Mouse (Mus musculus) hindbrain, embryonic 13.5 days (tissue): Measurements from ENCODE around the gene Kcnk12. TPM values are rescaled to one million over a fixed set of nuclear protein-coding genes. Genes with fewer than 3 reads are reported as not detected.

Source experiments
- ATAC-seq: fragments of 200-750 bp; cut with Nextera tagmentation; 2 replicates; pipeline ENCODE4 v1.8.0; 2017; ENCODE audit warnings: moderate TSS enrichment; ENCODE audit not compliant: low FRiP score
- H3K27ac ChIP-seq: fragments of 300-500 bp; sonication (generic); 2 replicates; pipeline ENCODE4 v1.5.1; 2015; ENCODE audit warnings: inconsistent platforms, mild to moderate bottlenecking, moderate library complexity
- H3K27me3 ChIP-seq: fragments of 300-500 bp; sonication (generic); 2 replicates; pipeline ENCODE4 v1.6.1; 2015; ENCODE audit warnings: mild to moderate bottlenecking, inconsistent platforms
- H3K36me3 ChIP-seq: fragments of 300-500 bp; sonication (generic); 2 replicates; pipeline ENCODE4 v1.6.1; 2015; ENCODE audit warnings: mild to moderate bottlenecking, inconsistent platforms
- H3K4me1 ChIP-seq: fragments of 300-500 bp; sonication (generic); replicated peaks from 2 replicates; pipeline ENCODE4 v1.6.1; 2015; ENCODE audit warnings: inconsistent platforms
- H3K4me2 ChIP-seq: fragments of 300-500 bp; sonication (generic); 2 replicates; pipeline ENCODE4 v1.6.1; 2015; ENCODE audit warnings: inconsistent platforms, mild to moderate bottlenecking, moderate library complexity
- H3K4me3 ChIP-seq: fragments of 300-500 bp; sonication (generic); 2 replicates; pipeline ENCODE4 v1.5.1; 2015; ENCODE audit warnings: mild to moderate bottlenecking, inconsistent platforms
- H3K9ac ChIP-seq: fragments of 300-500 bp; sonication (generic); 2 replicates; pipeline ENCODE4 v1.6.1; 2015; ENCODE audit warnings: mild to moderate bottlenecking, inconsistent platforms
- H3K9me3 ChIP-seq: fragments of 300-500 bp; sonication (generic); 2 replicates; pipeline ENCODE4 v1.6.1; 2016; ENCODE audit warnings: inconsistent platforms
- WGBS: fragments of 180-500 bp; shearing (Covaris S2); methylation state at CpG from one replicate; pipeline ENCODE4 v1.1.7; 2015; 5-methylcytosine and 5-hydroxymethylcytosine counted together
- polyA plus RNA-seq: library from polyadenylated mRNA; unstranded; fragments of >200 nt; fragmentation: Nextera tagmentation; extraction: Ambion mirVana; gene quantifications from 2 replicates; pipeline ENCODE4 v1.2.1, GENCODE M21; 2015

Kcnk12 gene
- polyA plus RNA-seq, 1 experiment from 2014 or later, result 0.38 TPM

DNA sequence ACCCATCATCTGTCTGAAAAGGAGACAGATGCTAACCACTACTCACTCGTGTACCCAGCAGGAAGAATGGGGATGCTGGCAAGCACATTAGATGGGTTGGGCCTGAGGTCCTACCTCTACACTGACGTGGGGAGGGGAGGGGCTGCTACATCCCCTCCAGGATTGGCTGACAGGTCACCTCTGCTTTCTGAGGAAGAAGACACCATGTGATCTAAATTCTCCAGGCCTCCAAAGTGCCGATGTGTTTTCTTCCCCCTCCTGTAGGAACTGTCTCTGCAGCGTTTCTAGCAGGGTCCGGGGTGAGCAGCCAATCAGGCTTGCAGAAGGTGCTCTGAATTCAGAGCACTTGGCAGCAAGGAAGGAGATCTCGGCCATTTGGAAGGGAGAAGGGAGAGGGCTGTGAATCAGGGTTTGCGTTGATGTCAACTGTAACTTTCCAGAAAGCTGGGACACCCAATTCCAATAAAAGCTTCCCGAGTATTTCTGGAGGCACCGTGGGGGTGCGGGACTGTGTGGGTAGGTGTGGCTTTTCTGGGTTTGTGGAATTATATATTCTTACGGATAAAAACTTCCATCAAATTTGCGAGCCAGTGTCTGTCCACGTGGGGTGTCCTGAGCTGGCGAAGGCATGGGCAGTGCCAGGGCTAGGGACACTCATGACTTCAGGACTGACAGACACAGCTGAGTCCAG, 13.5 kb downstream of the Kcnk12 start:
- Histone ChIP-seq H3K4me3 (no peak overlapping the region), H3K36me3 (no peaks in the 10 kb centered on the region), H3K4me1 (no peaks in the 10 kb centered on the region), H3K27me3 (no peaks in the 10 kb centered on the region; the same call in 1 of the 2 replicates), H3K27ac (no peak overlapping the region), H3K9me3 (0 out of 2 replicates have a peak, but pooled peaks cover 4% of the 10 kb centered on the region), H3K9ac (no peak overlapping the region), H3K4me2 (no peak overlapping the region)
- 71% methylated on average over 14 of the region's 14 CpGs for WGBS
- no peak for ATAC-seq

DNA sequence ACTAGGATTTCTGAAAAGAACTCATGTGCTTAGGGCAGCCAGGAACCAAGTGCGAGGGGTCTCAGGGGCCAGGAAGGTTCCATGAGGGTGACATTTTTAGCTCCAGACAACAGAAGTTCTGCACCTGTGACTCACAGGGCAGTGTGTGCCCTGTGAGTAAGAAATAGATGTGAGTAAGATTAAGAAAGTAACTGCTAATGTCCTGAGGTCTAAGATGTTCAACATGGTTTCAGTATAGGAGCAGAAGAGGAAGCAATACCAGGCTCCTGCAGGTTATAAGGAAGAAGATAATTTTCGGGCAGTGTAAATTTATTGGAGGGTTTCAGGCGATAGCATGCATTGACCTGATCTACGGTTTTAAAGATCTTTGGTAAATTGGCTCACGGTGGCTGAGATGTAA, 16.6 kb downstream of the Kcnk12 start:
- Histone ChIP-seq H3K9ac (no peak overlapping the region), H3K36me3 (no peaks in the 10 kb centered on the region), H3K27me3 (no peaks in the 10 kb centered on the region), H3K9me3 (0 out of 2 replicates have a peak, but pooled peaks cover 4% of the 10 kb centered on the region), H3K4me2 (no peak overlapping the region), H3K4me1 (no peaks in the 10 kb centered on the region), H3K27ac (no peak overlapping the region), H3K4me3 (no peak overlapping the region)
- 90% methylated on average over 5 of the region's 5 CpGs for WGBS
- no peak for ATAC-seq

DNA sequence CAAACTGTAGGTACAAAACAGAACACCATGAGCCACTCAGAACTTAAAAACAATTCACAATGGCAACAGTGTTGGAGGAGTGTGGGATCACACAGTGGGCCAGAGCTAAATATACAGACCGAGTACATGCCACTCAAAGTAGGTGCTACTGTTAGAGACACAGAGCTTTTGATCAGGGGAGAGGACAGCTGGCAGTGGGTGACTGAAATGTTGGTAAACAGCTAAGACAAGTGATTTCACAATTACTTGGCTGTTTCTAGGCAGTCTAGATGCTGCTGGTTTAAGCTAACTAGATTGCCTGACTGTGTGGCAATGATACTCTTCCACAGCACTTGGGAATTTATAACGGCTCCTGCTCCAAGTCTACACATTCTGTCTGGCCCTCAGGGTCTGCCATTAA, 17.6 kb downstream of the Kcnk12 start:
- no peaks in the 10 kb centered on the region for H3K27me3 ChIP-seq
- no peak overlapping the region for H3K4me2 ChIP-seq
- 0 out of 2 replicates have a peak, but pooled peaks cover 4% of the 10 kb centered on the region for H3K9me3 ChIP-seq
- no peaks in the 10 kb centered on the region for H3K36me3 ChIP-seq
- 47% methylated on average over 2 of the region's 2 CpGs for WGBS
- no peak for ATAC-seq
- H3K9ac ChIP-seq, result no peak overlapping the region
- H3K4me3 ChIP-seq, result no peak overlapping the region
- no peaks in the 10 kb centered on the region for H3K4me1 ChIP-seq
- H3K27ac ChIP-seq, result no peak overlapping the region

DNA sequence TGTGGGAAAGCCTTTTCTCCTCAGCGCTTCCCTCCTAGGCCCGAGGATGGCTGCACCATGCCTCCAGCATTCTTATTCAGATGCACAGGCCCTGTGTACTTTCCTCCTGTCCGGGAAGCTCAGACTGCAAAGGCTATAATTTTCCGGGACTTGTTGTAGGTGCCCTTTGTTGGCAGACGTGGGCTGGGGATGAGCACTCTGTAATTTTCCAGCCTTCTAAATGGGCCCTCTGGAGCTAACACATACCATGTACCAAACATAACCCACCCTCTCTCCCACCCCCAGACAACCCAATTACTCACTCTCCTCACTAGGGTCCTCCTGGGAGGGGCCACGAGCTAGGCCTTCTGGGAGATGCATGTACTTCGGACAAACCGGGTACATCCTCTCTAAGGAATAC, 22.8 kb downstream of the Kcnk12 start:
- Histone ChIP-seq H3K4me3 (no peak overlapping the region), H3K27me3 (no peaks in the 10 kb centered on the region), H3K4me2 (no peak overlapping the region), H3K4me1 (no peaks in the 10 kb centered on the region), H3K27ac (no peak overlapping the region), H3K9ac (no peak overlapping the region), H3K36me3 (no peaks in the 10 kb centered on the region), H3K9me3 (no peaks in the 10 kb centered on the region)
- 86% methylated on average over 8 of the region's 8 CpGs for WGBS
- no peak for ATAC-seq

DNA sequence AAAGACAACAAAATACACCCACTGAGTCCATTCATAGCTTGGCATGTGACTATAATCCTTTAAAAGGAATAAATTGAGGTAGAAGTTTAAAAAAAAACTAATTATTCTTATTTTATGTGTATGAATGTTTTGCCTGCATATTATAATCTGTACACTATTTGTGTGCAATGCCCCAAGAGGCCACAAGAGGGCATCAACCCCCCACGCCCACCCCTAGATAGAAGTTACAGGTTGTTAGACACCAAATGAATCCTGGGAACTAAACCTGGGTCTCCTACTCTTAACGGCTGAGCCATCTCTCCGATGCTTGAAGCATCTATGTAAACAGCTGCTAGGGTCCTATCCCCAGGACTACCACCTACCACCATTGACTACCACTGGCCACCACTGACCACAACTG, 24.6 kb downstream of the Kcnk12 start:
- ATAC-seq, result no peak
- WGBS, result 91% methylated on average over 3 of the region's 3 CpGs

DNA sequence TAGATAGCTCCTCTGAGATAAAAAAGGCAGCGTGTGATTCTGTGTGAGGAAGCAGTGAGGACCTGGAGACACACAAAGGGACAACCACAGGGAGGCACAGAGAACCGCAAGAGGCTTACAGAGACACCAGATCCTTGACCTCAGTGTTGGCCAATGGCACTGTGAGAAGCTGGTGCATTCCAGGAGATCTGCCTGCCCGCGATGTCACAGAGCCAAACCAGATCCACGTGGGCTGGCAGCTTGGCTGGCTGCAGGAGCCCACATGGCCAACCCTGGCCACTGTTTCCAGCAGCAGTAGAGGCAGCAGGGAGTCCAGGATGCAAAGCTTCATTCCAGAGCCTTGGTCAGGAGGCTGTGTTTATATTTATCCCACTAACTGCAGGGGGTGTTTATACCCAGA, 27.0 kb downstream of the Kcnk12 start:
- Histone ChIP-seq H3K9me3 (no peaks in the 10 kb centered on the region), H3K4me1 (no peaks in the 10 kb centered on the region), H3K4me3 (no peak overlapping the region), H3K36me3 (no peaks in the 10 kb centered on the region), H3K27me3 (no peaks in the 10 kb centered on the region), H3K27ac (no peak overlapping the region), H3K4me2 (no peak overlapping the region), H3K9ac (no peak overlapping the region)
- no peak for ATAC-seq
- 38% methylated on average over 5 of the region's 5 CpGs for WGBS

More for the DNA sequence above, 24.6 kb downstream of the Kcnk12 start:
- H3K27me3 ChIP-seq, result no peaks in the 10 kb centered on the region
- no peak overlapping the region for H3K4me3 ChIP-seq
- no peak overlapping the region for H3K9ac ChIP-seq
- H3K9me3 ChIP-seq, result no peaks in the 10 kb centered on the region
- H3K4me2 ChIP-seq, result no peak overlapping the region
- H3K36me3 ChIP-seq, result no peaks in the 10 kb centered on the region
- no peak overlapping the region for H3K27ac ChIP-seq
- H3K4me1 ChIP-seq, result no peaks in the 10 kb centered on the region

DNA sequence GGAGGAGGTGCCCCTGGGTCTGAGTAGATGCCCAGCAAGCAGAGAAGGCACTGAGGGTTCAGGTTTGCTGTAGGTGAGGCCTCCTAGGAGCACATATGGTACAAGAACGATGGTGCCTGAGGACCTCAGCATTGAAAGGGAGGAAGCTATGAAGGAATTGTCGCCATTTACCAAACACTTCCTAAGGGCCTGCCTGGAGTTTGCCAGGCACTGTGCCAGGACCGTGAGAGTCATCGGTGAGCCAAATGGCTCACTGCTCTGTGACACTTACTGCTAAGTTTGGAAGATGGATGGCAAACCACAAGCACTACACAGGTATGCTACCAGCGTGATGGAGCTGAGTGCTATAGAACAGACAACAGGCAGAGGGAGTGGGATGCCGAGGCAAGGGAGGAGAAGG, 30.9 kb downstream of the Kcnk12 start:
- no peaks in the 10 kb centered on the region for H3K36me3 ChIP-seq
- no peak overlapping the region for H3K4me2 ChIP-seq
- no peak overlapping the region for H3K27ac ChIP-seq
- WGBS, result 87% methylated on average over 6 of the region's 6 CpGs
- 0 out of 2 replicates have a peak, but pooled peaks cover 7% of the 10 kb centered on the region for H3K4me1 ChIP-seq
- no peaks in the 10 kb centered on the region for H3K9me3 ChIP-seq
- no peak overlapping the region for H3K9ac ChIP-seq
- no peak overlapping the region for H3K4me3 ChIP-seq
- no peaks in the 10 kb centered on the region for H3K27me3 ChIP-seq
- ATAC-seq, result no peak

DNA sequence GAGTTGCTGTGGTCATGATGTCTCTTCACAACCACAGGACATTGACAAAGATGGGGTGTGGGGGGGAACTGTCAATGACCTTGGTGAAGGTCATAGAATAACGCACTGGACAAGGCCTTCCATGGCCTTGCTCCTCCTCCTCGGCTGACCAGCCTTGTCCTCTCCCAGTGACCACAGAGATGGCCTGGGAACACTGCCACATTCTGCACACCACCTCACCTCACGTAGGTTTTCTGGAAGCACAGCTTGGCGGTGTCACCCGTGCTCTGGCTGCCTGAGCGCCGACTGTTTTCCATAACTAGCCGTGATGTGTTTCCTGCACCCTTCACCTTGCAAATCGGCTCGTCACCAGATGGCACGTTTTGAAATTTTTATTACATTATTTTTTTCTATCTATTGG, 32.8 kb downstream of the Kcnk12 start:
- 95% methylated on average over 11 of the region's 11 CpGs for WGBS
- H3K9ac ChIP-seq, result no peak overlapping the region
- H3K36me3 ChIP-seq, result no peaks in the 10 kb centered on the region
- no peak overlapping the region for H3K4me2 ChIP-seq
- 0 out of 2 replicates have a peak, but pooled peaks cover 7% of the 10 kb centered on the region for H3K4me1 ChIP-seq
- no peaks in the 10 kb centered on the region for H3K9me3 ChIP-seq
- no peak overlapping the region for H3K4me3 ChIP-seq
- H3K27me3 ChIP-seq, result no peaks in the 10 kb centered on the region
- H3K27ac ChIP-seq, result no peak overlapping the region
- no peak for ATAC-seq

DNA sequence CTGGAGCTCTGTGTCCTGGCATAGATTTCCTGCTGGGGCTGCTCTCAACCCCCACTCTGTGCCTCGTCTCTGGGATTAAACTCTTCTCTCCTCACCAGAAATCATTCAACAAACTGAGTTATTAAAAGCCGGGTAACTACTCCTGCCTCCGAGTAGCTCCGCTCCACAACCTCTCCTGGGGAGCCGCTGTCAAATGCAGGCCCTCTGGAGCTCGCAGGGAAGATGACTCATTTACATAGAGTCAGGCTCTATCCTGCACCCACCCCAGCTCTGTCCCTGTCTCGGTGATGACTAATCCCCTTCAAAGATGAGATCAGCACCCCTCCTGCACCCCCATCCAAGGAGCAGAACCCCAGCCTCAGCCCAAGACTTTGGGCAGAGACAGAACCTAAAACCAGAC, 34.6 kb downstream of the Kcnk12 start:
- Histone ChIP-seq H3K36me3 (no peaks in the 10 kb centered on the region), H3K4me2 (no peak overlapping the region), H3K4me1 (0 out of 2 replicates have a peak, but pooled peaks cover 7% of the 10 kb centered on the region), H3K27me3 (no peaks in the 10 kb centered on the region), H3K4me3 (no peak overlapping the region), H3K9ac (no peak overlapping the region), H3K9me3 (no peaks in the 10 kb centered on the region), H3K27ac (no peak overlapping the region)
- WGBS, result 38% methylated on average over 7 of the region's 7 CpGs
- no peak for ATAC-seq

DNA sequence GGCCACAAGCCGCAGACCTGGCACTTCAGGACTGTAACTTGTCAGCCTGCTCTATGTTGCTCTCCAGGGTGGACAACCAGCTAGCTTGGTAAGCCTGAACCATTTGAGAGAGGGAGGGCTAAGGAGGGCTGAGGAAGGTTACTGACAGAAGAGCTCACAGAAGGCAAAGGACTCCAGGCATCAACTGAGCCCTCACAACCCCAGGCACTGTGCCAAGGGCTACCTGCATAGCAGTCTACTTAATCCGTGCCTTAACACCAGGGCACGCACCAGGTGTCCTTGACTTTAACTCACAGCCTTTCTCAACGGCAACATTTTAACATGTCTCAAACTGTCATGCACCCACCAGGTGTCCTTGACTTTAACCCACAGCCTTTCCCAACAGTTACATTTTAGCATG, 37.5 kb downstream of the Kcnk12 start:
- 0 out of 2 replicates have a peak, but pooled peaks cover 7% of the 10 kb centered on the region for H3K4me1 ChIP-seq
- H3K4me3 ChIP-seq, result no peak overlapping the region
- no peaks in the 10 kb centered on the region for H3K9me3 ChIP-seq
- no peak overlapping the region for H3K9ac ChIP-seq
- H3K36me3 ChIP-seq, result no peaks in the 10 kb centered on the region
- no peaks in the 10 kb centered on the region for H3K27me3 ChIP-seq
- no peak for ATAC-seq
- WGBS, result 91% methylated on average over 4 of the region's 4 CpGs
- H3K4me2 ChIP-seq, result no peak overlapping the region
- no peak overlapping the region for H3K27ac ChIP-seq

DNA sequence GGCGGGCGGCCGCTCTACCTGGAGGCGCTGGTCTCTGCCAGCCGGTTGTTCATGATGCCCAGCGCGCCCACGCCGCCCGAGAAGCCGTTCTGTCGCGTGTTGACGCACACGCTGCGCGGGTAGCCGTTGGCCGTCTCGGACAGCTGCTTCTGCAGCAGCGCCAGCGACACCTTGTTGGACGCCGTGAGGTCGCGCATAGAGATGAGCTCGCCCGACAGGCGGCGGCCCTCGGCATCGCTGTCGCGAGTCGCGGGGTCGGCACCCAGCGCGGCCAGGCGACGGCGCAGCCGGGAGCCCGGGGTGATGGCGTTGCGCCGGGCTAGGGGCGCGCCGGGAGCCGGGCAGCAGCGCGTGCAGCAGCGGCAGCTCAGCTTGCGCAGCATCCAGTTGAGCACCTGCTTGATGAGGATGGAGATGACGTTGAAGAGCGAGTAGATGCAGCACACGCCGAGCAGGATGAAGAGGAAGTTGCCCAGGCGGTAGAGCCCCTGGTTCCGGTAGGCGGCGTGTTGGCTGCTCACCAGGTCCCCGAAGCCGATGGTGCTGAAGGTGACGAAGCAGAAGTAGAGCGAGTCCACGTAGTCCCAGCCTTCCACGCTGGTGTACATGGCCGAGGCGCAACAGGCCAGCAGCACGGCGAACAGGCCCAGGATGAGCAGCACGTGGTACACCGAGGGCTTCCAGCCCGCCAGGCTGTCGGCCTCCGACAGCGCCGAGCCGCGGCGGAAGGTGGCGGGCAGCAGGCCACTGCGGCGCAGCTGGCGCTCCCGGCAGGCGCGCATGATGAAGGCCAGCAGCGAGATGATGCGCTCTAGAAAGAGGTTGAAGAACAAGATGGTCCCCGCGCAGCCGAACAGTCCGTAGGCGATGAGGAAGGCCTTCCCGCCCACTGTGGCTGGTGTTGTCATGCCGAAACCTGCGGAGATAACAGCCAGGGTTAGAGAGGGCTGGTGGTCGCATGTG, 51.6 kb downstream of the Kcnk12 start:
- H3K4me3 ChIP-seq, result peak overlapping the region; percentile 59
- WGBS, result 2% methylated on average over 101 of the region's 101 CpGs
- no peaks in the 10 kb centered on the region for H3K9me3 ChIP-seq
- H3K4me1 ChIP-seq, result peaks cover 18% of the 10 kb centered on the region
- peaks cover 67% of the 10 kb centered on the region for H3K27me3 ChIP-seq
- peak overlapping the region; percentile 93 for H3K4me2 ChIP-seq
- H3K36me3 ChIP-seq, result no peaks in the 10 kb centered on the region
- peak; percentile 89 for ATAC-seq
- peak overlapping the region; percentile 74 for H3K27ac ChIP-seq
- H3K9ac ChIP-seq, result peak overlapping the region; percentile 72
